Mouse (Mus musculus): ENCODE results near the gene Ptprd.
"Not testable (repeated sequence)": the region's sequence is repeated elsewhere in the genome, so short reads cannot be mapped to it uniquely, and the experiment has no call there.

Gene Ptprd

DNA sequence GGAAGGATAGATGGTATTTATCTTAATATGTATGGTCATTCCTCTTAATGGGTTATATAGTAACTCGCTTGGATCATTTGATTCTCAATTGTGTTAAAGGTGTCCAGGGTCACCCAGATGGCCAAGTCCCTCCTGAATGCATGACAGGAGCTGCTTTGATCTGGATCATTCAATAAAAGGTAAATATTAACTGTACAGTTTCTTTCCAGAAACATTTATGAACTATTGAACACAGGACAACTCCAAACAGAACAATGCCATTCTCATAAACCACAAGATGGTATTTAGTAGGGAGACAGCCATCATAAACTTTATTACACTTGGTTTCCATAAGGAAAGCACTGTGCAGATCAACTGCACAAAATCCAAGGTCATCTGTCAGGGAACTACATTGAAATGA is 2056.0 kb downstream of the Ptprd start:
- DNase-seq = no peak

DNA sequence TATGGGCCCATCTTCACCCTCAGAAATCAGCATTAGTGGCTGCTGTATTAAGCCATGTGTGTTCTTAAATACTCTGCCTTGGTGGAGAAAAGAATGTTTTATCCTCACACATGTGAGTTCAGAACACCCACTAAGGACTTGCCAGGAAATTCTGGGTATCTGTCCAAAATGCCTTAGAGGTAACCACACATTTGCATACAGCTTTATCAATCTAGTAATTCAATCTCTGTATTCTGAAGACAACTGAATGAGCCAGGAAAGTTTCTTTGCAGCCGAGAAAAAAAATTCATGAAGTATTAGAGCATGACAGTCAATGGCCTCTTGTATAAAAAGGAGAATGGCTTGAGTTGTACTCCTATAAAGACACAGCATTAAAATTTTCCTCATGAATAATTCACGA is 2057.6 kb downstream of the Ptprd start:
- DNase-seq = no peak

DNA sequence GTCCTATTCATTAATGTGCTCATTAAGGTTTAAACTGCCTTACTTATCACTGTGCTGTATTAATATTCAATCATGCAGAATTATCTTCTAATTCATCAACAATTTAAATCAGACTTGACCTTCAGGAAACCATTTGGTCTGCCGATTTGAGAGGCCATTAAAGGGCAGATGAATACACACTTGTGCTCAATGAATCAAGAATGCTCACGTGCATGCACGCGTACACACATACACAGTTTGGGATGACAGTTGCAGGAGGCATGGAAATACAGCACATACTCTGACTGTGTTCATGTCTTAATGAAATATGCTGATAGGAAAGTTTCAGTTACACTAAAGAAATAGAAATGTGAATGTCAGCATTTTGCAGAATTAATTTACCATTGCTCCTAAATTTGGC is 2066.8 kb downstream of the Ptprd start:
- DNase-seq = no peak

DNA sequence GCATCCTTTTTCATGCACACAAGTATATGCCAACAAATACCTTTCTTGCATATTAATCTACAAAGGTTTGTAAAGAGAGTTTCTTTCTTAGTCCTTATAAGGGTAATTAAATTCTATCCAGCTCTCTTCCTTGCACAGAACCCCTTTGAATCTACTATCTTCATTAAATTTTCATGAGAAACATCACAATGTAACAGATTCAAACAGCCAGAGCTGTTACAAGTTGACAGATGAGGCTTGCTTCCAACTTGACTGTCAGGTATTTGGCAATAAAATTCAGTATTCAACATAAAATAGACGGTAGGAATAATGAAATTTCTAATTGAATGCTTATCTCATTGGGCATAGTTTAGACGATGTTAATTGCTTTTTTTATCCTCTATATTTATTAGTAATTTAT is 2067.4 kb downstream of the Ptprd start:
- no peak for DNase-seq

DNA sequence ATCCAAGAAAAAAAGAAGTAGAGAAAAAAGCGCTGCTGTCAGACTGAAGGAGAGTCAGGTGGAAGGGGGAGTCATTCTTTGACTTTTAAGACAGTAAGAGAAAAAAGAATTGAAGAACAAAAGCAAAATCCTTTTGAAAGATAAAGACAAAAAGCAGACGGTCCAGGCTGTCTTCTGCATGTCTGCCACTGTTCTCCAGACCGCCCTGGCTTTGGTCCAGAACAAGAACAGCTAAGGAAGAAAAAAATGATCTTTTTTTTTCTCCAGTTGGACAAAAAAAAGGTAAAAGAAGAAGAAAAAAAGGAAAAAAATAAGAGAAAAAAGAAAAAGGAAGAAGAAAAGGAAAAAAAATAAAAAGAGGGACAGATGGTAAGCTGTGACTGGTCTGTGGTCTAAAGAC is 2073.9 kb downstream of the Ptprd start:
- no peak for DNase-seq

DNA sequence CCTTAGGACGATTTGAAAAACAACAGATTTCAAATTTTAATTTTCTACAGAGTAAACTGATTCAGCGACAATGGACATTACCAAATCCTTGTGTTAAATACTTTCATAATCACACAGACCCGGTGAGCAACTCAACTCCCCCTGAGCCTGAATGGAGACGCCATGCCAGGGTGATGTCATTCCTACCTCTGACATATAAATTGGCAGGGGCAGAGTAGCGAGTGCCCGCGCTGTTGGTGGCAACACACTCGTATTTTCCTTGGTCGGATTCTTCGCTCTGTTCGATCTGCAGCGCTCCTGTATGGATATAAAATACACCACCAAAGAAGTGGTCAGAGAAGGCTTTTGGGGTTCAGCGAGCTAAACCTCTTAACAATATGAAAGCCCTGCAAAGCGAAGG is 2075.1 kb downstream of the Ptprd start:
- peak; percentile 43 for DNase-seq

GRCm38 (mm10) chr4:76091845-76092244 is 2119.9 kb downstream of the Ptprd start:
- DNase-seq = no peak

- DNase-seq = peak; percentile 29
Observed at GRCm38 (mm10) chr4:76089866-76090265, 2121.9 kb downstream of the Ptprd start.

GRCm38 (mm10) chr4:76076051-76076450 is 2135.7 kb downstream of the Ptprd start:
- DNase-seq = no peak

GRCm38 (mm10) chr4:76073286-76073685 is 2138.5 kb downstream of the Ptprd start:
- DNase-seq = no peak

- no peak for DNase-seq
Observed at GRCm38 (mm10) chr4:76071720-76072119, 2140.0 kb downstream of the Ptprd start.

DNA sequence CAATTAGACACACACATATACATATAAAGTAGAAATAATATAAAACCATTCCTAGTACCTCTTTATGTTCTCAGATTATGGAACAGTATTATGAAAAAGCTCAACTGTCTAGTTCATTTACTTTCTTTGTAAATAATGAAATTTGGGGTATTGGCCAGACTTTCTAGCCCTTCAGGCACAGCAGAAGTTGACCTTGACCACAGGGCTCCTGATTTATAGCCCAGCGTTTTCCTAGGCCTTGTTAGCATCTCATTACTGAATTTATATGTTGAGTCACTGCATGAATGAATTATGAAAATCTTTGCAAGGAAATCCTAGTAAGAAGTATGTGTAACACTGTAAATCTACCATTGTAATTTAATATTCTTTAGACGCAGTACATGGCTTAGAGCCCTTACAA is 2154.9 kb downstream of the Ptprd start:
- DNase-seq = no peak

DNA sequence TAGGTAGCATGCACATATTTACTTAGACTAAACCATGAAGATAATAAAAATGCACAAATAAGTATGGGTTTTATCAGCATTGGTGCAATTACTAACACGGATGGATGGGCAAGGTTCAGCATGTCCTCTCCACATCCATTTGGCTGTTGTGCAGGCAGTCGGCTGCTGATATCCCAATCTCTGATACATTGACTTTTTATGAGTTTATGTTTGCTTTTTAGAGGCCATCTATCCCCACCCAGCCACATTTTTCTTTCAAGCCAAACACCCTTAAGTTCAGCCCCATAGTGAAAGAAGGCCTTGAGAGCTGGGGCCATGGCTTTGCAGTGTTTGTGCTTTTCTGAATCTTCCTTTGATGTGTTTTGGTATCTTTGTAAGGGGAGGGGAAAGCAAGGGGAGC is 2166.1 kb downstream of the Ptprd start:
- no peak for DNase-seq

DNA sequence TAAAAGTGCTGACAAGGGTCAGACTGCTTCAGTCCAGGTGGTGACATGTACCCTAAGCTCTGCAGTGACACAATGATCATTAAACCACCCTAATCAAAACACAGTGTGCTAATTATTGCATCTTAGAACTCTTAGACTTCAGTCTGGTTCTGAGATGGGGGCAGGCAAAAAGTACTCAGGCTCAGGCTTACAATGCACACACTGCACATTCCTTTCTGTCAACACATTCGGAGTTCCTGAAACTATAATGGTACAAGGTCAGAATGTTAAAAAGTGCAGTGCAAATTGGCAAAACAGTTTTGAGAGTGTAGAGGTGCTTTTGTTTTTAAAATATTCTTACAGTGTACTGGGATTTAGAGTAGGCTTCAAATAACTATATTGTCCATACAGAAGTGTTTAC is 2167.0 kb downstream of the Ptprd start:
- no peak for DNase-seq

DNA sequence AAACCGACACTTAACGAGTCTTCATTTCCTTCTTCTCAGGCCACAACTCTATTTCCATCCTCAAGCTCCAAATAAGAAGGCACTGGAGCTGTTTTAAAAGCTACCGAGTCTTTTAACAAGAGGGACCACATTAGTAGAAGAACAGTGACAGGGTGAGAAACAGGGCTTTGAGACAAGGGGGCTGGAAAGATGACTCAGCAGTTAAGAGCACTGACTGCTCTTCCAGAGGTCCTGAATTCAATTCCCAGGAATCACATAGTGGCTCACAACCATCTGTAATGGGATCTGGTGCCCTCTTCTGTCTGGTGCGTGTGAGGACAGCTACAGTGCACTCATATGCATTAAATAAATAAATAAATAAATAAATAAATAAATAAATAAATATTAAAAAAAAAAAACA is 2174.6 kb downstream of the Ptprd start:
- not testable (repeated sequence) for DNase-seq

- no peak for DNase-seq
Observed at GRCm38 (mm10) chr4:76025571-76026325, 2186.0 kb downstream of the Ptprd start.

DNA sequence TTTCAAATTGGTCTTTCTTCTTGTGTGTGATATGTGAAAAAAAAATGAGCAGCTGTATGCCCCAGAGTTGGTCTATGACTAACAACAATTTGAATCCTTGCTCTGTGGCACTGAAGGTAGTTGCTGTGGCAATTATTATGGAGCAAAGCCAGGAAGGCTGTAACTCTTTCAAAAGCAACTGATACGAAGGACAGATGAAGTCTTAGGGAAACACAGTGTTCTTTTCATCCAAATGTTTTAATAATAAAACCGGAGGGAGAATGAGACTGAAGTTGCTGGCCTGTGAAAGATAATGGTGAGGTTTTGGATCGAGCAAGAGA is 2187.3 kb downstream of the Ptprd start:
- no peak for DNase-seq

DNA sequence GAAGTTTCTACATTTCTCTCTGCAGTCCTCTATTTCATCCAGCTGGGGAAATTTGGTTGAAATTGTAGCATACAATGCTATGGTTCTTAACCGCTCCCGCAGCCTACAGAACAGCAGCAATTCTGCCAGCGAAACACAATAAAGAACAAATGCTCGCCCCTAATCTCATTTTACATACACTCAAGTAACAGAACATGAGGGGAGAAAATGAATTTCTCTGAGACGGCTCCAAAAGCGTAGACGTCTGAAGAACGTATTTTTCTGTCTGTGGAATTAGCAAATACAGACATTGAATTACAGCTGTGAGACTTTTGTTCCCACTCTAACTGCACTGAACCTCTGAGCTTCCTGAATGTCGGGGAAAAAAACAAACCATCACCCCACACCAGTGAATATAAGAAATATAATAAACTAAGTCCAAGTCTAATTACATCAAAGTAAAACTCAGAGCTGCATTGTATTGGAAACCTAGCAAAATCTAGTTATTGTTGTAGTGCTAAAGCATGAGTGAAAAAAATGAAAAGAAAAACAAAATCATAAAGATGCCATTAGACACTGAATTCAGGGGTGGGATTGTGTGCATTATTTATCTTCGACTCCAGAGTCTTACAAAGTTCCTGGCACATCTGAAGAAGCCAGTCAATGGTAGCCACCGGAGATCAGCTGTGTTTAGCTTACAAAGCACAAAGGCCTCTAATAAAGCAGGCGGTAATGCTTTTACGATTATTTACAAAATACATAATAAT is 2187.8 kb downstream of the Ptprd start:
- DNase-seq = no peak

DNA sequence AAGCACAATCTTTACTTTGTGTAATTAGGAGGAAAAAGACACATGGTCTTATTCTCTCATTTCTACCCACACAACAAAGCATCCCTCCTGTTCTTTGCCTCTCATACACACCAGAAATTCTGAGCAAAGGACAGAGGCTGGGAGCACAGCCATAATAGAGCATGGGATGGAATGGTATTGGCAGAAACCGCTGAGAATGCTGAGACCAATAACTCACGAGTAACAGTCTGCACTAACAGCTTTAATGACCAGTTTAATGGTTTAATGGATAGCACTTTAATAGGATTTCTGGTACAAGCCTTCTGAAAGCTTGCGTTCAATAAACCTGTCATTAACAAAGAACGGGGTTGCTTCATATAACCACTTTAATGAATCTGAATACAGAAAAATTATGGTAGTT is 2190.1 kb downstream of the Ptprd start:
- DNase-seq = no peak

DNA sequence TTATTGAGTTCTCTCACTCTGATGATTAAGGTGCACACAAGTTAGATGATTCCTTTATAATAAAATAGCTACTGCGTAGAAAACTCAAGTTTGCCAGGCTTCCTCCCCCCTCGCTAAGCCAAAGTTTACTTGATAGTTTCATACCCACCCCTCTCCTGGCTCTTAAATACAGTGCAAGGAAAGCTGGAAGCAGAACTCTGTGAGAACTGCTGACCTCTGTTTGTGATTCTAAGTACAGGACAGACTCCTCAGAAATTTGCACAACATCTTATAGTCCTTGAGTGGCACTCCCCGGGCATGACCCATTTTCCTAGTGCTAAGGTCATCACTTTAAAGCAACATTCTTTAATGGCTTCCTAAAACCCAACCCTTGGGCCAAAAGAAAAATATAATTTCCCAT is 2196.7 kb downstream of the Ptprd start:
- no peak for DNase-seq

DNA sequence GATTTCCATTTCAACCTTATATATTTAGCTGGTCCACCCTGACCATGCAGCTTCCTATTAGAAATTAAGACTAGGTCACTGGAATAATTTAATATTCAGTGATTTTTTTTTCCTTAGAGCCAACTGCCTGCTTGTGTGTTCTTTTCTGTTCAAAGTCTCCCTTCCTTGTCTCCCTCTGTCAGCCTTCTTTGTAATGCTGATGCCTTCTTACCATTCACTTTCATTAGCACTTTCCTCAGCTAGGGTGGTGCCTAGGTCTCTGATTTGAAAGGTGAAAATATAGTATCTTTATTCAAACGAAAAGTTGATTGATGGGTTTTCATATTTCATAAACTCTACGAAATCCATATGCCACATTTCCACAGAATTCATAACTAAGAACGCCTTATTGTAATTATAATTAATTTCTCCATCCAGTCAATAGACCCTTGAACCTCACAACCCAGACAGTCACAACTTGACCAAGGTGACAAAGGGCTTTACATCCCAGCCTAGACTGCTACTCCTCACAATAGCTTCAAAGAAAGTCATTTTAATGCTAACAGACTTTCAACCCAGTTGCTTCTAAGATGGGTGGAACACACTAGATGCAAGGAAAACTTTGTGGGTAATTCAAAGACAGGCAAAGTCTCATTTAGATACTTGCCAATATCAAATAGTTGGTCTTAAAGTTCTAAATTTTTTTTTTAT is 2197.5 kb downstream of the Ptprd start:
- DNase-seq = no peak

DNA sequence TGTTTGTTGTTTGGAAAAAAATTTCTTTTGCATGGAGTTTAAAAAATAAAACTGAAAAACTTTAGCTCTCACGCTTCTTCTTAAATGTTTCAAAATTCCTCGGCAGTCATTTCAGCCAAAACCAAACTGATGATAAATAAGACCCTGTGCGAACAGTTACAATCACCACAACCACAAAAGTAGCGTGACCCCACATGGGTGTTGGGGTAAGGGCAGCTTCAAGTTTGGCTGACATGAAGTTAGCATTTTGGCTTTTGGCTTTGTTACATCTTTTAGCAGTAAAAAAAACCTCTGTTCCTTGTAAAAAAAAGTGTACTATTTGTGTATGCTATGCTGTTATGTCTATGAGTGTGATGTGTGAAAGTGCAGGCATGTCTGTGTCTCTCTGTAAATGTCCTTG is 2203.2 kb downstream of the Ptprd start:
- no peak for DNase-seq

GRCm38 (mm10) chr4:76007219-76007618 is 2204.5 kb downstream of the Ptprd start:
- no peak for DNase-seq

GRCm38 (mm10) chr4:76006717-76007116 is 2205.0 kb downstream of the Ptprd start:
- DNase-seq = no peak

Data from cerebellum, adult 11-12 months (tissue).